Mouse (Mus musculus) left cerebral cortex, adult 8-10 months (tissue): ENCODE data around the gene Bex4. TPM values are rescaled to one million over a fixed set of nuclear protein-coding genes. Genes with fewer than 3 reads are reported as not detected.
"Not testable (repeated sequence)": the region's sequence is repeated elsewhere in the genome, so short reads cannot be mapped to it uniquely, and the experiment has no call there.

Experiments
- DNase-seq, 2 experiments: peaks; one replicate each; pipeline ENCODE4 v3.0.0; 2022; ENCODE audit warnings: low spot score in 2 of 2
- total RNA-seq, 4 experiments: library from RNA; stranded (reverse); gene quantifications; 2 replicates each; pipeline ENCODE4 v1.2.4; 2022

Bex4 gene
- total RNA-seq: 10 to 100 TPM; 21.2 to 23.0 (median 21.5) TPM

- not testable (repeated sequence) for DNase-seq
Measured at GRCm38 (mm10) chrX:136138827-136139639, at the start of gene Bex4. Gene Bex4, plus strand, starts transcription at chrX:136138996.

- DNase-seq: no peak
Measured at GRCm38 (mm10) chrX:136092497-136093279, 46.1 kb upstream of the Bex4 start.

DNA sequence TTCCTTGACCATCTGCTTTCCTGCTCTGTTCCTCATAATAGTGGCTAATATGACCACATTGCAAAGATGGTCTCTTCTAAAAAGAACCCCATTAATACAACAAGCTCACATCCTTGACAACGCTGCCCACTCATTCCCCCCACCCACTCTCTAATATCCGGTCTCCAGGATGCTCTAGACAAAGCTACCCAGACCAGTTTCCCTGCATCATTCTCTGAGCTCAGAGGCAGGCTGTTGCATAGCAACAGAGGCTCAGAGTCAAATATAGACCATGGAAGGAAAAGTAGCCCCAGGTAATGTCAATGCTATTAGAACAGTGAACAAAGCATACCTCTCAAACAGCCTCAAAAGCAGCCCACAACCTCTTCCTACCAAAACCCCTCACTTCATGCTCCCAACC lies 44.4 kb upstream of the Bex4 start:
- peak in 1 of 2 experiments; percentile 43 for DNase-seq

DNA sequence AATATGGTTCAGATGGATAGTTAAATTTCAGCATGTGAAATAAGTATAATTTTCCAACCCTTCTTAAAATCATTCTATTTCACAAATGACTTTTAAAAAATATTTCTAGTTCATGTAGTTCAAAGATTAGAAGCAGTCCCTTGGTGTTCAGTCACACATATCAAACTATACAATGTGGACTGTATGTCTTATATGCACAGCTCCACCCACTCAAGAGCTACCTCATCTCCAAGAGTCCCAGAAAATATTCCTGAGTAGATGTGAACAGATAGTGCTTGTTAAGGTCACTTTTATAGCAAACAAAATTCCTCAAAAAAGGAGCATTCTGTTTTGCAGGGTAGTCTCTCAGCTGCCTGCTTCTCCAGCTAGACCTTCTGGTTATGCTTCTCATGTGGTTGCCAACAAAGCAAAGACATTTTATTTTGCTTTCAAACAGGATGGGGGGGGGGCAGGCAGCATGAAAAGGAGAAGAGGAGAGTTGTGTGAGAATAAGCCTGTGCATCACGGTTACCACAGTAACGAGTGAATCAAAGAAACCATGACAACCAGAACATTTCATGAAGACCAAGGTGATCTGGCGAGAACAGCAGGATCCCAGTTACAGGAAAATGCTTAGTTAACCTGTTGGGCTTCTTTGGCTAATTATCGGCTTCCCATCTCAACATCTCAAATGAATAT lies 34.6 kb upstream of the Bex4 start:
- DNase-seq: peak in 1 of 2 experiments; percentile 16

DNA sequence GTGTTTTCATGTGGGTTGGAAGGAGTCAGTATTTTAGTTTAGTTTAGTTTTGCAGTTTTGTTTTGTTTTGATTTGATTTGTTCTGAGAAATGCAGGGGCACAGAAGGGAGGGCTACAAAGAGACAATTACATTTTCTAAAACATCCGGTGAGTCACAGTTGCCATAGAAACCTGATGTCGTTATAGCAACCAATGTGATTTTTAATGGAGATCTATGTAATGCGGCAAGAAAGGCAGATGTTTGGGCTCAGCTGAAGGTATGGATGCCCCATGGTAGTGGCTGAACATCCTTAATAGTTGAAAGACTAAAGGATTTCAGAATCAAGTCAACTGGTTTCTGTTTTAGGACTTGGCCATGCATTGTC lies 34.1 kb upstream of the Bex4 start:
- no peak for DNase-seq

DNA sequence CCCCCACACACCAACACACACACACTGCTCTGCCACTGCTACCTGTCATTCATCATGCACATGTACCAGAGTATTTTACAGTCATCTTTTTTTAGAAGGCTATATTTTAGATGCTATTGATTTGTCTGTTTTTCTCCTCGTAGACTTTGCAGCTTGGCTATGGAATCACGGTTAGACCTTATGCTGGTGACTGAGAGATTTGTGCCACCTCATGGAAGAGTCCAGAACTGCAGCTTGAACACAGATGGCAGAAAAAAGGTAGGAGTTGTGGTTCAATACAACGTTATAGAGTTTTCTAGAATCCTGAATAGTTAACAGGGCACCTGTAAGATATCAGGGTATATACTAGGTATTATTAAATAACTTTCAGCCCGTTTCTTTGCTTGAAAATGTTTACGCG lies 30.9 kb upstream of the Bex4 start:
- DNase-seq: peak in 1 of 2 experiments; percentile 15

DNA sequence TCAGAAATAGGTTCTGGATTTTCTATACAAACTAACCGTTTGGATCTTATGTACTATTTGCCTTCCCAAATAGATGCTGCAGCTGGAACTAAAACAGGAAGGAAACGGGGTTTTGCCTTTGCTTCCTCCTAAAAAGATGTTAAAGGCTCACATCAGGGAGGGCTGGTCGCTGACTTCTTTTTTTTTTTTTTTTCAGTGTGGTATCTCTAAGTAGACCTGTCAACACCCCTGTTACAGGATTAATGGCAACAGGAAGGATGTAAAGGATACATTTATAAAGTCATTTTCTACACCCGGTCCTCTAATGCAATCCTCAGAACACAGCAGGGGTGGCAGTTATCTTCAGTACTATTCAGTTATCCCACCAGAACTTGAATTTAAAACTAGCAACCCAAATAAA lies 23.8 kb upstream of the Bex4 start:
- no peak for DNase-seq

GRCm38 (mm10) chrX:136115419-136115961 lies 23.3 kb upstream of the Bex4 start:
- DNase-seq: peak; percentile 42 to 77

DNA sequence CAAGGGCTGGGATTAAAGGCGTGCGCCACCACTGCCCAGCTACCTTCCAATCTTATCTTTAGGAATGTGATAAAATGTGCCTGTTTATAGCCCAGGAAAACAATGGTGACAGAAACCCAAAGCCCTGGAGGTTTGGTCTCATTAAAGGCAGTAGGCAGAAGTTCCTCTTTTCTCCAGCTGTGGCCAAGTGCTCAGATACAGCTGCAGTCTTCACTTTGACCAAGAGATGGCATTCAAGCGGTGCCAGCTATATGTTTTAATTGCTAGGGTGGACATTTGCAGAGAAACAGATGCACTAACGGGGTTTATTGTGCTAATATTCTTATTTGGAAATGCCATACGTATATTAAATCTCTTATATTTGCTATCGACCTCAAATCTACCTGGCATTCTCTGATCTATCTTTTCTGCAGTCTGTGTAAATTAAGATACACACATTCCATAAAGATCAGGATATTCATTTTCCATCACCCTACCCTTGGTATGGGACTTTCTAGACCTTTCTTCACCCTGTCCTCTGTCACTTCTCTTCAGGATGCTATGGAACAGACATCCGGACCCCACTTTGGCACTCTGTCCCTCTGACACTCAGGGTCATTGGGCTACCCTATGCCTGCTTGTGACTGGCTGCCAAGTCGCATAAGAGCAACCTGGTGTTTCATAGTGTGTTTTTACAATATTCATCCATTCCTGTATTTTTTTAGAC lies 11.6 kb upstream of the Bex4 start:
- no peak for DNase-seq

DNA sequence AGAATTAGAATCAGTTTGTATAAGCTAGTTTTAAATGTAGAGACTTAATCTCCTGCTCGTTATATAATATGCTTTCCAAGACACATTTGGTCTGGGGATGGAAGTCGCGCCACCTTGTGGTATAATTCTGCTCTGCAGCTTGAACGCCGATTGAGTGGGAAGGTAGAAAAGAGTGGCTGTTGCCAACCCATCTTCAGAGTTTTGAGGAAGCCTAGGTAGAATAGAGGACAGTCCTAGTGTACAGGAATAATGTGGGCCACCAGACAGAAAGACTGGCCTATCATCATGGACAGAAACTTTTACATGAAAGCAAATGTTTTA lies 11.1 kb upstream of the Bex4 start:
- DNase-seq: peak; percentile 14 to 28

GRCm38 (mm10) chrX:136135559-136135958 lies 3.2 kb upstream of the Bex4 start:
- no peak for DNase-seq

GRCm38 (mm10) chrX:136139640-136140004 lies 826 bp downstream of the Bex4 start:
- DNase-seq: not testable (repeated sequence)

DNA sequence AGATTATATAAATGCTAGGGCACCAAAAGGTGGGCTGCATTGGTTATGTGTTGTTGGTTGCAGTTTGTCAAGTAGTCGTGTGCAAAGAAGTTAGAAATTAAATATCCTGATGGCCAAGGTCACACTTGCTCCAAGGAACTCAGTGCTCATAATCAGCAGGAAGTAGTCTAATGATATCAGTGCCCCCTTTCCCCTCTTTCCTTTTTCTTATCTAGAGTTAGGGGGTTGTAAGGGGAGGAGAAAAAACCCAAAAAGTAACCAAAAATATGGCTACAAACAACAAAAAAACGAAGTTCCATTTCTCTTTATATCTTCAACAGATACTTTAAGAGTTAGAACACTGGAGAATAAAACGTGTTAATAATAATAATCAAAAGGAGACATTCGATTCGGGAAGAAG lies 2.6 kb downstream of the Bex4 start:
- DNase-seq: no peak

GRCm38 (mm10) chrX:136143711-136144110 lies 4.9 kb downstream of the Bex4 start:
- no peak for DNase-seq

GRCm38 (mm10) chrX:136144195-136144594 lies 5.4 kb downstream of the Bex4 start:
- DNase-seq: no peak

GRCm38 (mm10) chrX:136170625-136171024 lies 31.8 kb downstream of the Bex4 start:
- no peak for DNase-seq

DNA sequence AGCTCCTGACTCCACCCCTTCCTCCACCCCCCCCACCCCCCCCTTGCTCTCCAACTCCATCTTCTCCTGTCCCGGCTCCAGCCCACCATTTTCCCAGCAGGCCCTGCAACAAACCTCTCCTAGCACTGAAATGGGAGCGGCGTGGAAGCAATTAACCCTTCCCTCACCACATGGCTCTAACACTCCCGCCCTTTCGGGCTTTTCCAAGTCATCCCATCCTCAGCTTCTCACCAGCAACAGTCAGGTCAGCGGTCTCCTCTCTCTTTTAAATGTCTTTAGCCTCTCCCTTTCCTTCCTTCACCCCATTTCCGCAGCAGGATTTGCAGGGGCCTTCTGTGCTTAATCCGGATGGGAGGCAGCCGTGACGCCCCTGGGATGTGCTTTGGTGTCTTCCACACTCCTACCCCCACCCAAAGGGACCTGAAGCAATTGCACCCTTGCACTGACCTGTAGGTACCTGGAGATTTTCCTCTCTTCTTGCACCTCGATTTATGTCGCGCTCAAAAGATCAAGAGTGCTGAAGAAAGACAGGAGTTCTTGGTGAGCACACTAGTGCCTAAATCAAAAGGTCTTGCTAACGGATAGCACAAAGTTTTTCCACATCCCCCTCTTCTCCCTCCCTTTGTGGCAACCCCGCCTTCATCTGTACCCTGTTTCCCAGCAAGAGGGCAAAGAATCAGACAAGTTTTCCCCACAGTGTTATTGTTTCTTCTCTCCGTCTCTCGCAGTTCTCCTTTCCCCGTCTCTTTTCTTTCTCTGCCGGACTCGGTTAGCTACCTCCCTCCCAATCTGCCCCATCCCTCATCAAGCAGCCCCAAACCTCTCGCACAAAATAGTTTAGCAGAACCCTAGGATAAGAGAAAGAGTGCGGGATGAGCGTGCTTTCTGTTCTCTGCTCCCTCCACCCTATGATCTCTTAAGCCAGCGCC lies 32.7 kb downstream of the Bex4 start:
- peak; percentile 8 to 35 for DNase-seq

DNA sequence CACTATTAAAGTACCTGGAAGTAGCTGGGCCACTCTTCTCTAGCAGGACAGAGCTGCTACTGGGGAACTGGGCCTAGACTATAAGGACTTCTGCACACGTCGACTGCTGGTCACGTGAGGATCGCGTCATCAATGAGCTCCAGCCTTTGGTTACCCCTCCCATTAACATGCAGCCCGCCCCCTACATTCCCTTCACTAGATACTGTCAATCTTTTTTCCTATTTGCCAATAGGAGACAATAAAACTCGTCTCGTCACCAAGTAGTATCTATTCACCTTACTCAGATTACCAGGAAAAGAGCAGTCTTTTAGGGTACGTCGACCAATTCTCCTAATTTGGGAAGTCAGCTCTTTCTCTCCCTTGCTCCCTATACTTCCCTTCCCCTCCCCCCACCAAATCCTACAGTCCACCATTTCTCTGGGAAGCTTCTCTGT lies 33.3 kb downstream of the Bex4 start, which contains the start of gene Tceal8:
Gene Tceal8, minus strand, starts transcription at position 225 of the 434 bp plus-strand sequence.
- DNase-seq: peak; percentile 37 to 77

DNA sequence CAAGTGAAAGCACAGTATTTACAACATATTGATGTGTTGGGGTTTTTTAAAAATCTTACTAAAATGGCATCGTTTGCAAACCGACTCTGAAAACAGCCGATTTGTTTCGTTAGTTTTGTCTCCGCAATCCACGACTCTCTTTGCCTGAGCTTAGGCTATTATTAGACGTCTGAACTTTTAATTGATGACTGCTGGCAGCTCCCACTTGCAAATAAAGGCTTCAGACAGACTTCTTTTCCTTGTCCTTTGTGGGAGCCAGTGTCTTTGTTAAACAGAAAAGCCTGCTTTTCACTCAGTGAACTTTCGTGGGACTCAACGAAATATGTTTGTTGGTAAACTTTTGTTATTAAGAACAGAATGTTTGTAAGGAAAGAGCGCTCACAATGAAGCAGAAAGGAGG lies 34.0 kb downstream of the Bex4 start:
- DNase-seq: no peak
